Mouse (Mus musculus): ENCODE measurements around the gene Cavin1.

GRCm38 (mm10) chr11:101009888-101010784, 39.4 kb upstream of the Cavin1 start:
- TF ChIP-seq CHD2 (IDR thresholded peaks at IDR 0.05; ENCODE audit: low read length) (no peak), CTCF (conservative IDR thresholded peaks at IDR 0.05 in 1 of 2, IDR thresholded peaks at IDR 0.05 in 1 of 2; ENCODE audit: low read depth in 2 of 2, low read length in 2 of 2) (peak in 1 of 2 experiments; percentile 21; a peak in 1 of 4 replicates), POLR2A (IDR thresholded peaks at IDR 0.05; ENCODE audit: low read depth, low read length) (no peak), EP300 (IDR thresholded peaks at IDR 0.05; ENCODE audit: low read length) (no peak; the same call in 1 of the 2 replicates), ZKSCAN1 (IDR thresholded peaks at IDR 0.05; ENCODE audit: borderline replicate concordance, low read depth, low read length) (no peak), UBTF (IDR thresholded peaks at IDR 0.05; ENCODE audit: low read depth, low read length) (no peak), NRF1 (IDR thresholded peaks at IDR 0.05; ENCODE audit: low read depth, low read length) (no peak), MAZ (IDR thresholded peaks at IDR 0.05; ENCODE audit: low read depth, low read length) (no peak), RCOR1 (conservative IDR thresholded peaks at IDR 0.05; ENCODE audit: low read depth, low read length) (no peak)

All from CH12.LX (cell line).